21 mouse cellular contexts compared by ENCODE assay signal in the genomic region with DNA sequence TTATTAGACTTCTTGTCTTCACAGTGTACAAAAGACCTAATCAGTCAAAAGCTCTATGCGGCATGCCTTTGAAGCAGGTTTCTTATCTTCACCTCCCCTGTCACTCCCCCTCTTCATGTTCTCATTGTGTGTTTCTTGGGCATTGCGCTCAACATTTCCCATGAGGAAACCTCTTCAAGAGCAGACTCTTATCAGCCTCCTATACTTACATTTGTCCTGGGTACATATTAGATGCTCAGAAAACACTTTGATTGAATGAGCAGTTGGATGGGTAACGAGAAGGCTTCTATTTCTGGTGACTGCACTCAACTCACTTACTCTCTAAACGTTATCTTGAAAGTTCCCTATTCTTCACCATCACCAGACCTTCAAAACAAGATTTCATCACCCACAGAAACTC.
DNase-seq lines count a peak whose midpoint lies in the region; ATAC-seq lines count a peak whose summit lies in the region.
"Had no signal": no experiment of that assay in that cellular context is flagged by ENCODE, and none has a peak within 500 bp of the region (broad histone marks: within the 10 kb centered on the region; RNA-seq: fewer than 3 reads in every experiment).

No protein-coding gene starts in this region.

- no peak for ATAC-seq in heart, embryonic 12.5 days (ENCODE audit: insufficient number of reproducible peaks, low FRiP score)
- 0 out of 2 replicates have a peak, but pooled peaks have one; percentile 23 for ATAC-seq in heart, embryonic 16.5 days (replicated peaks; ENCODE audit: extremely low read depth, insufficient read depth, low FRiP score)
- ATAC-seq: activated CD4-positive, CD25-positive, alpha-beta regulatory T cell, adult 4 months; forebrain, embryonic 16.5 days; hindbrain, embryonic 16.5 days; inflammation-experienced regulatory T-cells, adult 6 months; intestine, postnatal 0 days; Patski had no signal

- H3K27me3 ChIP-seq in heart, embryonic 12.5 days (replicated peaks): no peaks in the 10 kb centered on the region
- no peaks in the 10 kb centered on the region for H3K27me3 ChIP-seq in heart, embryonic 16.5 days (ENCODE audit: control insufficient read depth, insufficient read depth, low read length)
- H3K27me3 ChIP-seq: CH12.LX; embryonic facial prominence, embryonic 13.5 days; forebrain, embryonic 12.5 days; hindbrain, embryonic 12.5 days; Patski had no signal

- peak overlapping the region; percentile 62; the same call in 1 of the 2 replicates for H3K27ac ChIP-seq in heart, embryonic 12.5 days (ENCODE audit: poor library complexity, severe bottlenecking)
- H3K27ac ChIP-seq in heart, embryonic 16.5 days (ENCODE audit: low read length): peak overlapping the region; percentile 53; the same call in 1 of the 2 replicates
- H3K27ac ChIP-seq: embryonic facial prominence, embryonic 13.5 days; forebrain, embryonic 12.5 days; hindbrain, embryonic 12.5 days had no signal

- WGBS in heart, embryonic 12.5 days: 16% methylated on average over 4 of the region's 4 CpGs
- 16% methylated on average over 4 of the region's 4 CpGs for WGBS in heart, embryonic 16.5 days

- H3K4me2 ChIP-seq in heart, embryonic 12.5 days: no peak overlapping the region
- no peak overlapping the region for H3K4me2 ChIP-seq in heart, embryonic 16.5 days (ENCODE audit: low read depth, low read length)
- H3K4me2 ChIP-seq: embryonic facial prominence, embryonic 13.5 days; forebrain, embryonic 12.5 days; hindbrain, embryonic 12.5 days had no signal

- intact Hi-C loops in heart, postnatal 25 days (cut with DNase I): no loop called here

- H3K36me3 ChIP-seq in heart, embryonic 12.5 days: no peaks in the 10 kb centered on the region
- no peaks in the 10 kb centered on the region for H3K36me3 ChIP-seq in heart, embryonic 16.5 days (ENCODE audit: control insufficient read depth, insufficient read depth)
- H3K36me3 ChIP-seq: embryonic facial prominence, embryonic 13.5 days; forebrain, embryonic 12.5 days; hindbrain, embryonic 12.5 days had no signal

- no peak overlapping the region for H3K9ac ChIP-seq in heart, embryonic 12.5 days
- no peak overlapping the region for H3K9ac ChIP-seq in heart, embryonic 16.5 days (ENCODE audit: low read length)
- H3K9ac ChIP-seq: embryonic facial prominence, embryonic 13.5 days; forebrain, embryonic 12.5 days; hindbrain, embryonic 12.5 days had no signal

- no peaks in the 10 kb centered on the region for H3K9me3 ChIP-seq in heart, embryonic 12.5 days (replicated peaks)
- H3K9me3 ChIP-seq in heart, embryonic 16.5 days (replicated peaks; ENCODE audit: control insufficient read depth, low read length): no peaks in the 10 kb centered on the region
- H3K9me3 ChIP-seq: embryonic facial prominence, embryonic 13.5 days; forebrain, embryonic 12.5 days; hindbrain, embryonic 12.5 days had no signal

- H3K4me1 ChIP-seq in heart, embryonic 12.5 days (replicated peaks): peaks cover 6% of the 10 kb centered on the region; the same call in 1 of the 2 replicates
- H3K4me1 ChIP-seq in heart, embryonic 16.5 days (ENCODE audit: control insufficient read depth, insufficient read depth, low read length): peaks cover 5% of the 10 kb centered on the region
- H3K4me1 ChIP-seq: embryonic facial prominence, embryonic 13.5 days; forebrain, embryonic 12.5 days; hindbrain, embryonic 12.5 days had no signal

- H3K4me3 ChIP-seq in heart, embryonic 12.5 days: no peak overlapping the region
- H3K4me3 ChIP-seq in heart, embryonic 16.5 days (ENCODE audit: low read length): no peak overlapping the region
- H3K4me3 ChIP-seq: embryonic facial prominence, embryonic 13.5 days; forebrain, embryonic 12.5 days; hindbrain, embryonic 12.5 days had no signal

- no peak for DNase-seq in heart, adult 11 months
- DNase-seq in heart, postnatal 25 days (ENCODE audit: low spot score): no peak
- peak; percentile 2 for DNase-seq in lung, postnatal 10 days
- DNase-seq in lung, postnatal 4 days: no peak
- DNase-seq: adrenal gland, postnatal 14 days; cerebellum, adult 18-20 months; cerebellum, adult 9-11 months; cerebellum, postnatal 36 days; gastrocnemius, postnatal 10 days had no signal
